Mouse (Mus musculus) frontal cortex, postnatal 14 days (tissue): ENCODE measurements around the gene Gucy2g.
"Not testable (repeated sequence)": the region's sequence is repeated elsewhere in the genome, so short reads cannot be mapped to it uniquely, and the experiment has no call there.

Experiments used
- DNase-seq, 2 experiments: peaks; one replicate each; pipeline ENCODE4 v3.0.0; 2022; ENCODE audit warnings: low spot score in 2 of 2

Gene Gucy2g

DNA sequence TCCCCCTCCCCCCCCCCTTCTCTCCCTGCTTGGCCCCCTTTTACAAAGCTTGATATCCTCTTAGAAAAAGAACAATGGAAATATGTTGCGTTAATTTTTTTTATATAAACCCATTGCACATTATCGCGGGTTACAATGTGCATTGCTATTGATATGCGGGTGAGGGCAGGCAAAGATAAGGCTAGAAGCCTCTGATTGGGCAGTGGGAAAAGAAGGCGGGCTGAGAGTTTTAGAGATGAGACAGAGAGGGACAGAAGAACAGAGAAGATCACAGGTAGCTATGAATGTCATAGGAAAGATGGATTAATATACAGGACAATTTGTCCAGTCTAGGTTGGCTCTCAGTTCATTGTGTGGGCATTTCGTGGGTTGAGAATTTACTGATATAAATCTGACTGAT is 33.8 kb downstream of the Gucy2g start:
- no peak for DNase-seq

DNA sequence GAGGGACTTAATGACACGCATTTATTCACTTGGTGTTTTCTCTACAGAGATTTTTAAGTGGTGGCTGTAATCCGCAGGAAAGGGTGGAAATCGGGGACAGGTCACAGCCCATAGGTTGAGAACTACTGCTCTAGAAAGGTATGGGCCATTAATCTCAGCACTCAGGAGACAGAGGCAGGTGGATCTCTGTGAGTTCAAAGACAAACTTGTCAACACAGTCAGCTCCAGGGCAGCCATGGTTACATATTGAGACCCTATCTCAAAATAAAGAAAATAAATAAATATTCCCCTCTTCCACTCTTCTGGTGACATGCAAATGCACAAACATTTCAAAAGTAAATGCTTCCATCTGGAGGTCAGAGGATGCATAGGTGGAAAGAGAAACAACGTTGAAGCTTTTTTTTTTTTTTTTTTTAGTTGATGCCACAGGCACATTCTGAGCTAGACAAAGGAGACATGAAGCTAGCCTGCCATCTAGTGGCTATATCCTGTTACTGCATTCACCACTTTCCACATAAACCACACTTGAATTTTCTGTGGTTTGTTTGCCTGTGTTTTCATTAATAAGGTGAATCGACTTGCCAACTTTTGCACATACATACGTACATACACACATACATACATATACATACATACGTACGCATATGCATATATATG is 34.4 kb downstream of the Gucy2g start:
- peak in 1 of 2 experiments; percentile 45 for DNase-seq

GRCm38 (mm10) chr19:55198303-55198702 is 42.7 kb downstream of the Gucy2g start:
- DNase-seq, result peak in 1 of 2 experiments; percentile 35

DNA sequence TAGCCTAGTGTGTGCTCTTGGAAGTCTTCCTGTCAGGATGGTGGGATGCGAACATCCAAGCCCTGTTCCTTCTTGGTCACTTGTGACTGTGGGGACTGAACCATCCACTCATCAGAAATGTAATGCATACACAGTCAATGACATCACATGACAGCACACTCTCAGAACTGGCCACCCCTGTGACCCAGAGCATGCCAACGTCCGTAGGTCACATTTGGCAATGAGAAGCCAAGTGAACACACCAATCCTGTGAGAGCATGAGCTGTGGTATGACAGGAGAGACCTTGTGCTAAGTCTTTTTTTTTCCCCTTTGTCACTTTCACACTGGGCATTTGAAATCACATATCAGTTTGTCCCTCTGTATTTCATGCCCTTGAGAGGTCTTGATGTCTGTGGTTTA is 45.5 kb downstream of the Gucy2g start:
- DNase-seq, result no peak

DNA sequence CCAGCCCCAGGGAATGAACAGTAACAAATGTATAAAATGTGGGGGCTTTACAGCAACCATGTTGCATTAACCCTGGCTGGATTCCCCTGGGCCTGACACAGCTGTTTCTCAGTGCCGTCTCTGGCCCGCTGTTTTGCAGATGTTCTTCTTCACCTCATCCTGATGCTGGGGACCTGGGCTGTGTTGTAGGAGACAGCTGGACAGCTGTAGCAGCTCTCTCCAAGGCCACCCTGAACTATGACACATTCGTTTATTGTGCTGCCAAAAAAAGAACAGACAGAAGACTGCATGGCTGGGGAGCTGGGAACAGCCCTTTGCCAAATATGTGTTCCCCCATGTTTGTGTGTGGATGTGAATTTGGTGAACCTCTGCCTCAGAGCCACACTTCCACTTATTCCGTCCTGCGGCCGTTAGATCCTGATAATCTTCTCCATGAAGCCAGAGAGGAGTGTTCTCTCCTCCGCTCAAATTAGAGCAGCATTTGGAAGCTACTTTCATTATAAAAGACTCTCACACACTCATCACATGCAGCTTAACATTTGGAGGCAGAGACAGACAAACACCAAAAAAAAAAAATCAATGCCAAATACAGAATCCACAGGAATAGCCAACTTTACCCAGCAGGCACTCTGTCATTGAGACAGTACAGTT is 46.4 kb downstream of the Gucy2g start:
- no peak for DNase-seq

DNA sequence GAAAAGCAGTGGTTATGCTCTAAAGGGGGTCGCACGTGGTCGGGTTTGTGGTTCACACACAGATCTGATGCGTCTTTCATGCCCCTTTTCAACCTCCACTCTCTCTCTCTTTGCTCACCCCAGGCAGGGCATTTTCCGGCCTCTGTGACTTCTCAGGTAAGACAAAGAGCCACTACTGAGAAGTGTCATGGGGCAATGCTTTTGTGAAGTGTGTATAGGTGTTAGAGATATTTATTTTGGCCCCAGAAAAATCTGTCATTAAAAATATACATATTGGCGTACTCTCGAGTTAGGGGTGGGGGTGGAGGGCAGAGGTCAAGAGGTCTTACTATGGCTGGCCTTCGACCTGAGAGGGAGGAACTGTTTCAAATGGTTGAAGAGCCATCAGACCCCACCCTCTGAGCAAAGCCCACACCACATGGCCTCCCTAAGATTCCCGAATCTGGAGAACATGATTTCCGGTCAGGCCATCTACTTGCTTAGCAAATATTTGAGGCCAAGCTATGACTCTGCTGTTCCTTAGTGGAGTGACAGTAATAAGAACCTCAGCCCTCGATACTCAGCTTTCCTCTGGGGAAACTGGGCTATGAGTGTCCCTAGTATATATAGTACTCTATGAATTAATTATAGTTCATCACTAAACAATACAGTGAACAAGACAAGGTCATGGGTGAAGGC is 47.2 kb downstream of the Gucy2g start:
- no peak for DNase-seq

DNA sequence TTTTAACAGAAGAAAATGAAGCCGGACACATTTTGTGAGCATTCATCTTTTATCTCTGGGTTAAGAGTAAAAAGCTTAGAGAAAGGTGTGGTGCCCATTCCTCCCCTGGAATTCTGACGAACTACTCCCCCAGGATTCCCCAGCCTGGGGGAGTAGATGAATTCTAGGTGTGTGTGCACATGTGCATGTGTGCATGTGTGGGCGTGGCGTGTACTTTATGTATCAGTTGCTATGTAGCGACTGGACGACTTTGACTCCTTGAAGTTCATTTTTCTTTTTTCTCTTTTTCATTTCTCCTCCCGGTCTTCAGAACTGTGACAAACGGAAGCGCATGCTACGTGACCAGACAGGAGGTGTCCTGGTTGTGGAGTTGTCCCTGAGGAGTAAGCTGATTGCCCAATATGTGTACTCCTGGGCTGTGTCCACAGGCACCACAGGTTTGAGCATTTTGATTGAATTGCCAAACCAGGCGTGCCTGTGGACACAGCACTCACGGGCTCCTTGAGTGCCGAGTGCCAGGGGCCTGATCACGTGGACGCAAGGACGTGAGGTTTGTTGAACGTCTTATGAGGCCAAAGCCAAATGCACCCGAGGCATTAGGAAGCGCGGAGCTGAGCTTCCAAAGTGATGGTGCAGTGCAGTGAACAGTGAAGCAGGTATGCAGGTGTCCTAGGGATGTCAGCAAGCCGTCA is 48.6 kb downstream of the Gucy2g start:
- DNase-seq, result no peak

DNA sequence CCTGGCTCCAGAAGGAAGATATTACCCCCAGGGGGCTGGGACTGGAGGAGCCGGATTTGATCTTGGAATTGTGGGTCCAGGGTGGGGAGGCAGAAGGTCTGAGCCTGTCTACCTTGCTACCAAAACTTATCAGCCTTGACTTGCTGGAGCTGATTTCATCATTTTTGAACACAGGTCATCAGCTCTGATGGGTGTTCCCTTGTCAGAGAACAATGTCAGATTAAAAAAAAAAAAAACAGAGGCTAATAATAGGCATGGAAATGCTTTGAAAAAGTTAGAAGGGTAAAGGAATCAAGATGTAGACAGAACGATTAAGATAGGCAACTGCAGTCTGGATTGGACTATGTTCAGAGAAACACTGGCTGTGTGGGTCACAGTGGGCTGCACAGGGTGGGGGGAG is 49.4 kb downstream of the Gucy2g start:
- DNase-seq, result no peak

GRCm38 (mm10) chr19:55190065-55190464 is 51.0 kb downstream of the Gucy2g start:
- DNase-seq, result no peak

DNA sequence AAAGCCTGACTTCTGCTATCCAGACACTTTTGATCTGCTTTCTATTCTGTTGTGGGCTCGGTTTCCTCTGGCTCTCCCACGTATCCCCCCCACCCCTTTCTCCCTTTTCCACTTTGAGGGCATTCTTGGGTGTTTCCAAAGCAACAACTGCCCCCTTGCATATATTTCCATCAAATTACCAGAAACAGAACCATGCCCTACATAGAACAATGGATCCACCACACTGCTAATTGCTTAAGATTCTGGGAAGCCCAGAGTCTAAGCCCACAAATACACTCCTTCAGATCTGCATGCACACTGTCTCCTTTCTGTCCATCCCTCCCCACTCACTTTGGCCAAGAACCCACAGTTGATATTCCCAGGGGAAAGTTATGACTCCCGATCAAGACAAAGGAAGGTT is 55.4 kb downstream of the Gucy2g start:
- no peak for DNase-seq

- no peak for DNase-seq
Measured at GRCm38 (mm10) chr19:55185074-55185473, 56.0 kb downstream of the Gucy2g start.

DNA sequence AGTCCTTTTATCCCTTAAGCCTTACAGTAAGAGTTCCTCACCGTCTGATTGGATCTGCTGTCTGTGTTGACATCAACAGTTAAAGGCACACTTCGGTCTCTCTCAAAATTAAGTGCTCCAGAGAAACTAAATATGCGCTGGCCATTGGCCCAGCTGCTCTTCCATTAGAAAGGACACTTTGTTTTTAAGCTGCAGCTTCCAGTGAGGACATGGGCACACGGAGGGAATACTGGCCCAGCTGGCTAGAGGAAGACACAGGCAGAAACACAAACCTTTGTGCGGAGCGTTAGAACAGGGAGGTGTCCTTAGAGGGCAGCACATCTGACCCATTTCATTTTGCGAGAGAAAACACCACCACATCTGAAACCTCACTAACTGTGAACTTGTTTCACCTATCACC is 56.6 kb downstream of the Gucy2g start:
- no peak for DNase-seq

- no peak for DNase-seq
Measured at GRCm38 (mm10) chr19:55180433-55180832, 60.6 kb downstream of the Gucy2g start, which contains the start of gene Tectb. Tectb (plus strand) TSS chr19:55180733.

DNA sequence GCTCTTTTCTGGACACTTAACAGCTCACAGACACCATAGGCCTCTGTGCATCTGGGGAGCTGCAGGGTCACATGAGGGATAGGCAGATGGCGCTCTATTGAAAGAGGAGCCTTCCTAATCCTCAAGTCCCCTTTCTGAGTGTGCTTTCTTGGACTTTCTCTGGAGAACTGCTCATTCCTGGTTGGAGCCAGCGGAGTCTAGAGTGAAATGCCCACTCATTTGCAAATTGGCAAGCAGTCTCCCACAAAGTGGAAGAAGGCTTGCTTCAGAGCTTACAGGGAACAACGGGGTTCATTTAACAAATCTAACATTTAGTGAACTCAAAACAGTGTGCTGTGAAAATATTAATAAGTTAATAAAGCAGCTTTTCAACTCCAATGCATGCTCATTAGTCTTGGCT is 63.9 kb downstream of the Gucy2g start:
- no peak for DNase-seq

GRCm38 (mm10) chr19:55171585-55171984 is 69.5 kb downstream of the Gucy2g start:
- no peak for DNase-seq

- no peak for DNase-seq
Measured at GRCm38 (mm10) chr19:55170399-55170798, 70.6 kb downstream of the Gucy2g start.

DNA sequence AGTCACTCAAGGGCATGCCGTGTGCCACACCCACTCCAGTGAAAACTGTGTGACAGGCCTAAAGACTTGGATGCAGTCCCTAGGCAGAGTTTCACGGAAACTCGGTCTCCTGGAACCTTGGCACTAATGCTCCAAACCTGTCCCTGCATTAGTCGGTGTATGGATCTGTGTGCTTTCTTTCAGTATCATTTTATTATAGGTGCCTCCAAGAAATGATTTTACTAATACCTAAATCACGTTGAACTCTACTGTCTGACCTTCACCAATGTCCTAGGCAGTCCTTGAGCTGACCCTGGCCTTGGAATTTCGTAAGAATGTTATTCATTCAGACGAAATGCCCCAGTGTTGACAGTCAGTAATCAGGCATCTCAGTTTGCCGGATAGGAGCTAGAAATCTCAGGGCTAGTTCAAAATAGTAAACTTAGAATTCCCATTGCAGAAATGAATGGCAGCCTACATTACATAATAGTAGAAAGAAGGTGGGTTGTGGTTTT is 71.8 kb downstream of the Gucy2g start:
- not testable (repeated sequence) for DNase-seq

- no peak for DNase-seq
Measured at GRCm38 (mm10) chr19:55168360-55168759, 72.7 kb downstream of the Gucy2g start.

DNA sequence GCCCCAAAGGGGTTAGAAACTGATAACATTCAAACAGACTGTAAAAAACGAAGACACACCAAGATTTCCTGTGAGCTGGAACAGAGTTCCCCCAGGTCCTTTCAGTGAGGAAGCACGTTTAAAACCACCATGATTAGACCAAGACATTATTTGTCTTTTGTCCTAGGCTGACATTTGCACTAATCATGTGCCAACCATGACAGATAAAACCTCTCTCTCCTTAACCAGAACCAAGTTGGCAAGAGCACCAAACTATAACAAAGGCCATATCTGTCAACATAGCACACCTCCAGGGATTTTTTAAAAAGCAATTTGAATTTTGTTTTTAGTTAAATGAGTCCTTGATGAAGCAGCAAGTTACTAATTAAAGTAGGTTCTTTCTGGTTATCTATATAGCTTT is 73.3 kb downstream of the Gucy2g start:
- no peak for DNase-seq

GRCm38 (mm10) chr19:55166741-55167140 is 74.3 kb downstream of the Gucy2g start:
- no peak for DNase-seq

DNA sequence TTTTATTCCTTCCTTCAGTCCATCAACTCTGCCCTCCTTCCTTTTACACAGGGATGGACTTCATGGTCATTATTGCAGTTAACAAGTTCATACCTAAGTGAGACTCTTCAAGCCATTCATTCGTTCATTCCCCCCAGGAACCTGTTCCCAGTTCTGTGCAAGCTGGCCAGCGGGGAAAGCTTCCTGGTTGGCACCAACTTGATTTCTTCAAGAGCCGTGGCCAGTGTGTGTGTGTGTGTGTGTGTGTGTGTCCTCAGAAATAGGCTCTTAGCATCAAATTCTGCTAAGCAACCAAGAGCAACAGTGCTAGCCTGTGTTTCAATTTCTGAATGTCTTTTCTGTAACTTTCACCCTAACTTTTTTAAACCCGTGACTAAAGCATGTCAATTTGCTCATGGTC is 75.1 kb downstream of the Gucy2g start:
- DNase-seq, result no peak

- DNase-seq, result no peak
Measured at GRCm38 (mm10) chr19:55165183-55165865, 75.7 kb downstream of the Gucy2g start.
